Mouse (Mus musculus): Measurements from ENCODE around the gene Pqbp1. TPM values are rescaled to one million over a fixed set of nuclear protein-coding genes. Genes with fewer than 3 reads are reported as not detected.

The Pqbp1 gene
- total and polyA plus RNA-seq, 3 experiments: 94.3 to 119 (median 96.6) TPM

- in situ Hi-C loops (cut with MboI; ENCODE audit: low pct_ligation_motif_present, low pct_unique_long_range_greater_than_20kb, low sequenced_read_pairs): no loop called here
- H3K4me3 ChIP-seq (replicated peaks in 1 of 3; ENCODE audit: low read depth in 2 of 3, low read length in 2 of 3, poor library complexity in 1 of 3): peak within 1 kb of the TSS; percentile 79 to 100 (median 82)
- peaks cover 44 to 53% of the 10 kb centered on the region in 2 experiments for H3K36me3 ChIP-seq (replicated peaks in 1 of 2; ENCODE audit: control insufficient read depth in 1 of 2, insufficient read depth in 1 of 2, low read length in 1 of 2)
- peak within 1 kb of the TSS; percentile 97 for H3K9ac ChIP-seq (ENCODE audit: insufficient read depth, low read depth)
- 0 out of 2 replicates have a peak, but pooled peaks have one; percentile 48 for TF ChIP-seq UBTF (IDR thresholded peaks at IDR 0.05; ENCODE audit: low read depth, low read length)
- TF ChIP-seq NELFE (IDR thresholded peaks at IDR 0.05; ENCODE audit: low read depth, low read length): peak; percentile 90
- TF ChIP-seq GABPA (IDR thresholded peaks at IDR 0.05; ENCODE audit: insufficient replicate concordance, low read depth, low read length): no peak
- TF ChIP-seq ZMIZ1 (IDR thresholded peaks at IDR 0.05; ENCODE audit: low read depth, low read length): peak; percentile 98
- peak; percentile 77; the same call in 1 of the 2 replicates for TF ChIP-seq MXI1 (IDR thresholded peaks at IDR 0.05; ENCODE audit: low read depth, low read length)
- no peak for TF ChIP-seq ZNF384 (IDR thresholded peaks at IDR 0.05; ENCODE audit: low read depth, low read length)
- peak; percentile 32; the same call in 1 of the 2 replicates for TF ChIP-seq IRF4 (IDR thresholded peaks at IDR 0.05; ENCODE audit: low read depth, low read length)
- no peak for TF ChIP-seq USF2 (conservative IDR thresholded peaks at IDR 0.05; ENCODE audit: low read depth, low read length)
- peak; percentile 61 for TF ChIP-seq ETS1 (conservative IDR thresholded peaks at IDR 0.05; ENCODE audit: low read depth, low read length)
- TF ChIP-seq POLR2AphosphoS2 (IDR thresholded peaks at IDR 0.05; ENCODE audit: low read depth, low read length): peak; percentile 93
- peak; percentile 95 for TF ChIP-seq POLR2A (IDR thresholded peaks at IDR 0.05; ENCODE audit: low read depth, low read length)
- TF ChIP-seq BHLHE40 (IDR thresholded peaks at IDR 0.05; ENCODE audit: low read depth, low read length): peak; percentile 93
- no peak for TF ChIP-seq MEF2A (IDR thresholded peaks at IDR 0.05; ENCODE audit: borderline replicate concordance, low read depth, low read length)
- no peak for TF ChIP-seq E2F4 (IDR thresholded peaks at IDR 0.05; ENCODE audit: insufficient replicate concordance, low read depth, low read length)
- TF ChIP-seq ELF1 (IDR thresholded peaks at IDR 0.05; ENCODE audit: low read depth, low read length): peak; percentile 80
- no peak for TF ChIP-seq CTCF (conservative IDR thresholded peaks at IDR 0.05 in 1 of 2, IDR thresholded peaks at IDR 0.05 in 1 of 2; ENCODE audit: low read depth in 2 of 2, low read length in 2 of 2)
- no peak for TF ChIP-seq JUND (conservative IDR thresholded peaks at IDR 0.05; ENCODE audit: low read depth, low read length)
- TF ChIP-seq CHD1 (IDR thresholded peaks at IDR 0.05; ENCODE audit: low read depth, low read length): no peak
- no peak for TF ChIP-seq EP300 (IDR thresholded peaks at IDR 0.05; ENCODE audit: low read length)
- TF ChIP-seq MAX (IDR thresholded peaks at IDR 0.05; ENCODE audit: low read length): peak; percentile 27; the same call in 1 of the 2 replicates
- no peak for TF ChIP-seq RAD21 (IDR thresholded peaks at IDR 0.05; ENCODE audit: low read depth, low read length)
- TF ChIP-seq RCOR1 (conservative IDR thresholded peaks at IDR 0.05; ENCODE audit: low read depth, low read length): no peak
- no peak; the same call in 1 of the 2 replicates for TF ChIP-seq SMC3 (IDR thresholded peaks at IDR 0.05; ENCODE audit: low read depth, low read length)
- no peak for TF ChIP-seq CHD2 (IDR thresholded peaks at IDR 0.05; ENCODE audit: low read length)
- no peak for TF ChIP-seq PAX5 (IDR thresholded peaks at IDR 0.05; ENCODE audit: low read length)
- TF ChIP-seq MAZ (IDR thresholded peaks at IDR 0.05; ENCODE audit: low read depth, low read length): no peak
- peak; percentile 79 for TF ChIP-seq NRF1 (IDR thresholded peaks at IDR 0.05; ENCODE audit: low read depth, low read length)
- peak; percentile 87 for TF ChIP-seq TBP (conservative IDR thresholded peaks at IDR 0.05; ENCODE audit: low read depth, low read length)
- no peak for TF ChIP-seq ZC3H11A (IDR thresholded peaks at IDR 0.05; ENCODE audit: low read depth, low read length)
- TF ChIP-seq JUN (IDR thresholded peaks at IDR 0.05; ENCODE audit: insufficient read depth, low read depth, low read length): no peak
- peak; percentile 61 for TF ChIP-seq USF1 (IDR thresholded peaks at IDR 0.05; ENCODE audit: low read depth, low read length)
- peak; percentile 56; the same call in 1 of the 2 replicates for TF ChIP-seq SIN3A (IDR thresholded peaks at IDR 0.05; ENCODE audit: low read length)
- no peak for TF ChIP-seq MAFK (IDR thresholded peaks at IDR 0.05; ENCODE audit: insufficient replicate concordance, low read length)
- TF ChIP-seq ZKSCAN1 (IDR thresholded peaks at IDR 0.05; ENCODE audit: borderline replicate concordance, low read depth, low read length): no peak
- TF ChIP-seq TCF12 (IDR thresholded peaks at IDR 0.05; ENCODE audit: low read depth, low read length): peak; percentile 95
- TF ChIP-seq KAT2A (IDR thresholded peaks at IDR 0.05; ENCODE audit: insufficient replicate concordance, low read length): no peak
- TF ChIP-seq MYC (IDR thresholded peaks at IDR 0.05; ENCODE audit: low read depth, low read length): no peak
- TF ChIP-seq HCFC1 (IDR thresholded peaks at IDR 0.05; ENCODE audit: low read depth, low read length): peak; percentile 28
- peak within 1 kb of the TSS; percentile 73 for H3K4me2 ChIP-seq (ENCODE audit: insufficient read depth, low read depth, poor library complexity, severe bottlenecking)
- H3K27ac ChIP-seq (ENCODE audit: insufficient read depth, low read depth): peak within 1 kb of the TSS; percentile 90
- dilution Hi-C loops (cut with MboI; ENCODE audit: extremely low pct_ligation_motif_present, extremely low pct_unique_long_range_greater_than_20kb, low sequenced_read_pairs): no loop called here
- H3K4me1 ChIP-seq (ENCODE audit: control insufficient read depth in 1 of 2, insufficient read depth in 2 of 2): peaks cover 4 to 20% of the 10 kb centered on the region in 2 experiments; a peak in 2 of 4 replicates
- no peaks in the 10 kb centered on the region for H3K27me3 ChIP-seq (replicated peaks)
- DNase-seq (ENCODE audit: extremely low read depth): peak; percentile 92
- H3K79me2 ChIP-seq (replicated peaks; ENCODE audit: control insufficient read depth, extremely low read depth, insufficient read depth, poor library complexity, severe bottlenecking): peaks cover 42% of the 10 kb centered on the region
- H3K9me3 ChIP-seq (replicated peaks; ENCODE audit: low read length): no peaks in the 10 kb centered on the region
Measured at GRCm38 (mm10) chrX:7878007-7878419, 21.1 kb downstream of the Pqbp1 start, which contains the start of gene Pim2. TSS of gene Pim2 (plus strand) at chrX:7878262.

Data from CH12.LX (cell line).